Comparison of ENCODE assay signal across 21 mouse cellular contexts in the genomic region with DNA sequence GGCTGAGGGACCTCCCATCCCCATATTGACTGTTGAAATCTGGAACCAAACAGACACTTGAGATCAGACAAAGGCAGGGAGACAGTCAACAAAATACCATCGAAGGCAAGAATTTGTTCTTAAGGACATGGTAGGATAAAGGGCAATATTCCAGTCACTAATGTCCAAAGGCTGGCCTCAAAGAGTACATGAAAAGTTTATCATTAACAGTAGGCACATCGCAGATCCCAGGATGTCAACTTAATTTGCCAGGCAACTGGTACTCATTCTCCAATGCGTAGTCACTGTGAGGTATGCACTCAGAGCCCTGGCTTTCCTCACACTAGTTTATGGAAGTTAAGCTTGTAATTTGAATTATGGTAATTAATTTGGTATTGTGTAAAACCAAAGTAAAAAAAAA.
"Had no signal": no experiment of that assay in that cellular context is flagged by ENCODE, and none has a peak within 500 bp of the region (broad histone marks: within the 10 kb centered on the region; RNA-seq: fewer than 3 reads in every experiment).

No protein-coding gene starts in this region.

- ATAC-seq: hindbrain, postnatal 0 days; inflammation-experienced regulatory T-cells, adult 6 months; liver, embryonic 12.5 days; midbrain, embryonic 13.5 days; midbrain, embryonic 16.5 days had no signal

- DNase-seq: layer of hippocampus, postnatal 36 days; lung, adult 18-20 months; lung, postnatal 10 days; lung, postnatal 36 days; retina, postnatal 1 day; right cerebral cortex, postnatal 25 days; thymus, adult 18-20 months; thymus, postnatal 4 days had no signal

- H3K4me1 ChIP-seq: liver, embryonic 12.5 days; lung, embryonic 15.5 days; megakaryocyte, embryonic 14.5 days; midbrain, embryonic 10.5 days; midbrain, embryonic 13.5 days; neural tube, embryonic 13.5 days had no signal

- H3K27ac ChIP-seq: hindbrain, embryonic 14.5 days; hindbrain, postnatal 0 days; left cerebral cortex, adult 2 months; liver, embryonic 12.5 days; liver, embryonic 15.5 days; lung, embryonic 15.5 days; midbrain, embryonic 10.5 days; midbrain, embryonic 13.5 days; neural tube, embryonic 13.5 days had no signal

- H3K4me2 ChIP-seq: hindbrain, embryonic 14.5 days; liver, embryonic 12.5 days; liver, embryonic 15.5 days; lung, embryonic 15.5 days; midbrain, embryonic 13.5 days; neural tube, embryonic 13.5 days had no signal

- H3K4me3 ChIP-seq: left cerebral cortex, adult 2 months; liver, embryonic 12.5 days; liver, embryonic 15.5 days; lung, embryonic 15.5 days; megakaryocyte, embryonic 14.5 days; midbrain, embryonic 10.5 days; midbrain, embryonic 13.5 days; myocyte; neural tube, embryonic 13.5 days had no signal

- H3K36me3 ChIP-seq: liver, embryonic 12.5 days; liver, embryonic 15.5 days; lung, embryonic 15.5 days; midbrain, embryonic 10.5 days; midbrain, embryonic 13.5 days; neural tube, embryonic 13.5 days had no signal

- H3K9me3 ChIP-seq: liver, embryonic 12.5 days; liver, embryonic 15.5 days; lung, embryonic 15.5 days; megakaryocyte, embryonic 14.5 days; midbrain, embryonic 10.5 days; neural tube, embryonic 13.5 days had no signal

- H3K9ac ChIP-seq: hindbrain, embryonic 14.5 days; liver, embryonic 12.5 days; liver, embryonic 15.5 days; lung, embryonic 15.5 days; midbrain, embryonic 13.5 days; neural tube, embryonic 13.5 days had no signal

- H3K27me3 ChIP-seq: liver, embryonic 12.5 days; liver, embryonic 15.5 days; lung, embryonic 15.5 days; megakaryocyte, embryonic 14.5 days; midbrain, embryonic 13.5 days; neural tube, embryonic 13.5 days had no signal
